11 mouse cellular contexts compared by ENCODE assay signal in the genomic region with DNA sequence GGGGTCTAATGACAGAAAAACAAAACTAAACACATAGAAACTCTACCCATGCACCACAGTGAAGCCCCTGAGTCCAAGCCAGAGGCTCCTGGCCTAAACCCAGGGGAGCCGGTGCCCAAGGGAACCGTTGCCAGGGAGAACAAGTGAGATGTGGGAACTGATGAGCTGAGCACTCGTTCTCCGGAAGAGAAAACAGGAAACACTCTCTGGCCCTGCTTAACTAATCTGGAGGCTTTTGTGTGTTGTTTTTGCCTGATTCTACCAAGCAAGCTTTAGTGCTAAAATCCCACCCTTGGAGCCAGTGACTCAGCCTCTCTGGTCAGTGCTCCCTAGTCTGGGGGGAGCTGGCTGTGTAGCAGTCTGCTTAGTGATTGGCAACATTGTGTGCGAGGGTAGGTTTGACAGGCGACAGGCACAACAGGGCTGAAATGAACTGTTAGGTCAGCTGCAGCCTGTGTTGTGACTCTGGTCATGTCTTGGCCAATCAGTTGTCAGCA.
DNase-seq lines count a peak whose midpoint lies in the region; ATAC-seq lines count a peak whose summit lies in the region.
"Had no signal": no experiment of that assay in that cellular context is flagged by ENCODE, and none has a peak within 500 bp of the region (broad histone marks: within the 10 kb centered on the region; RNA-seq: fewer than 3 reads in every experiment).

No protein-coding gene starts in this region.

- 56% methylated on average over 6 of the region's 6 CpGs for WGBS in midbrain, embryonic 10.5 days
- WGBS in midbrain, embryonic 11.5 days: 62% methylated on average over 6 of the region's 6 CpGs
- WGBS in hindbrain, embryonic 13.5 days: 51% methylated on average over 6 of the region's 6 CpGs
- WGBS in intestine, embryonic 16.5 days: 66% methylated on average over 6 of the region's 6 CpGs

- no peak overlapping the region for H3K9ac ChIP-seq in midbrain, embryonic 11.5 days (ENCODE audit: low read length)
- no peak overlapping the region for H3K9ac ChIP-seq in hindbrain, embryonic 13.5 days
- no peak overlapping the region for H3K9ac ChIP-seq in intestine, embryonic 16.5 days (ENCODE audit: low read depth, low read length)
- H3K9ac ChIP-seq: embryonic facial prominence, embryonic 15.5 days; heart, embryonic 15.5 days had no signal

- H3K4me1 ChIP-seq in midbrain, embryonic 10.5 days: peaks cover 35% of the 10 kb centered on the region
- H3K4me1 ChIP-seq in midbrain, embryonic 11.5 days (ENCODE audit: control insufficient read depth, insufficient read depth, low read length): peaks cover 6% of the 10 kb centered on the region
- H3K4me1 ChIP-seq in hindbrain, embryonic 13.5 days (replicated peaks): peaks cover 37% of the 10 kb centered on the region
- 0 out of 2 replicates have a peak, but pooled peaks cover 9% of the 10 kb centered on the region for H3K4me1 ChIP-seq in intestine, embryonic 16.5 days (ENCODE audit: control insufficient read depth, insufficient read depth, low read length)

- peak; percentile 47 to 58 for DNase-seq in cerebellum, postnatal 10 days
- no peak for DNase-seq in cerebellum, adult 11 months
- DNase-seq in midbrain, embryonic 10.5 days (ENCODE audit: low spot score): no peak
- DNase-seq in midbrain, embryonic 11.5 days (ENCODE audit: low spot score, missing footprints): no peak
- DNase-seq in naive thymus-derived CD4-positive, alpha-beta T cell, adult 2 months (ENCODE audit: low read depth): peak; percentile 28
- no peak for DNase-seq in urinary bladder, postnatal 36 days (ENCODE audit: low spot score in 2 of 2)

- H3K9me3 ChIP-seq in midbrain, embryonic 10.5 days (replicated peaks): no peaks in the 10 kb centered on the region
- no peaks in the 10 kb centered on the region for H3K9me3 ChIP-seq in midbrain, embryonic 11.5 days (ENCODE audit: control insufficient read depth, low read length)
- H3K9me3 ChIP-seq in hindbrain, embryonic 13.5 days: no peaks in the 10 kb centered on the region
- no peaks in the 10 kb centered on the region for H3K9me3 ChIP-seq in intestine, embryonic 16.5 days (ENCODE audit: control insufficient read depth, low read length)
- H3K9me3 ChIP-seq: embryonic facial prominence, embryonic 15.5 days; heart, embryonic 15.5 days; megakaryocyte, embryonic 14.5 days had no signal

- no peak for ATAC-seq in midbrain, embryonic 11.5 days (ENCODE audit: low FRiP score)
- peak; percentile 64 for ATAC-seq in hindbrain, embryonic 13.5 days (ENCODE audit: low FRiP score)
- ATAC-seq in intestine, embryonic 16.5 days: no peak

- peaks cover 15% of the 10 kb centered on the region for H3K27me3 ChIP-seq in midbrain, embryonic 10.5 days (ENCODE audit: low read depth, poor library complexity, severe bottlenecking)
- H3K27me3 ChIP-seq in midbrain, embryonic 11.5 days (ENCODE audit: control insufficient read depth, insufficient read depth, low read length): no peaks in the 10 kb centered on the region
- peaks cover 14% of the 10 kb centered on the region; the same call in 1 of the 2 replicates for H3K27me3 ChIP-seq in hindbrain, embryonic 13.5 days
- no peaks in the 10 kb centered on the region for H3K27me3 ChIP-seq in intestine, embryonic 16.5 days (replicated peaks; ENCODE audit: control insufficient read depth, insufficient read depth, low read length)
- H3K27me3 ChIP-seq: embryonic facial prominence, embryonic 15.5 days; heart, embryonic 15.5 days had no signal

- H3K4me2 ChIP-seq in midbrain, embryonic 11.5 days: no peak overlapping the region
- H3K4me2 ChIP-seq in hindbrain, embryonic 13.5 days: no peak overlapping the region
- H3K4me2 ChIP-seq in intestine, embryonic 16.5 days (ENCODE audit: low read depth, low read length): no peak overlapping the region
- H3K4me2 ChIP-seq: embryonic facial prominence, embryonic 15.5 days; heart, embryonic 15.5 days had no signal

- 0 out of 2 replicates have a peak overlapping the region, but pooled peaks have one; percentile 24 for H3K27ac ChIP-seq in midbrain, embryonic 10.5 days (replicated peaks)
- no peak overlapping the region for H3K27ac ChIP-seq in midbrain, embryonic 11.5 days (ENCODE audit: low read depth, low read length)
- H3K27ac ChIP-seq in hindbrain, embryonic 13.5 days: peak overlapping the region; percentile 62; the same call in 1 of the 2 replicates
- H3K27ac ChIP-seq in intestine, embryonic 16.5 days (ENCODE audit: low read length): no peak overlapping the region
- H3K27ac ChIP-seq: embryonic facial prominence, embryonic 15.5 days; heart, embryonic 15.5 days had no signal

- no peaks in the 10 kb centered on the region for H3K36me3 ChIP-seq in midbrain, embryonic 10.5 days
- H3K36me3 ChIP-seq in midbrain, embryonic 11.5 days (ENCODE audit: control insufficient read depth, insufficient read depth, low read length): no peaks in the 10 kb centered on the region
- H3K36me3 ChIP-seq in hindbrain, embryonic 13.5 days: no peaks in the 10 kb centered on the region
- H3K36me3 ChIP-seq in intestine, embryonic 16.5 days (ENCODE audit: control insufficient read depth, insufficient read depth, low read length): no peaks in the 10 kb centered on the region
- H3K36me3 ChIP-seq: embryonic facial prominence, embryonic 15.5 days; heart, embryonic 15.5 days had no signal

- H3K4me3 ChIP-seq in midbrain, embryonic 10.5 days: no peak overlapping the region
- H3K4me3 ChIP-seq in midbrain, embryonic 11.5 days (ENCODE audit: low read depth, low read length): no peak overlapping the region
- H3K4me3 ChIP-seq in hindbrain, embryonic 13.5 days: no peak overlapping the region
- no peak overlapping the region for H3K4me3 ChIP-seq in intestine, embryonic 16.5 days (ENCODE audit: low read length)
- H3K4me3 ChIP-seq: embryonic facial prominence, embryonic 15.5 days; heart, embryonic 15.5 days; megakaryocyte, embryonic 14.5 days had no signal

Comparison
In these comparisons a context has a peak if more than half of its experiments do, and no peak if none do; other contexts are left out.
1. DNase-seq: peak in cerebellum, postnatal 10 days (2 of 2) and naive thymus-derived CD4-positive, alpha-beta T cell, adult 2 months (single experiment); none in cerebellum, adult 11 months (single experiment), midbrain, embryonic 10.5 days (single experiment), midbrain, embryonic 11.5 days (single experiment) and urinary bladder, postnatal 36 days (0 of 2).
2. H3K27ac ChIP-seq: peak in midbrain, embryonic 10.5 days (single experiment) and hindbrain, embryonic 13.5 days (single experiment); none in midbrain, embryonic 11.5 days (single experiment) and intestine, embryonic 16.5 days (single experiment).